Mouse (Mus musculus): ENCODE results near the gene BC035044. TPM values are rescaled to one million over a fixed set of nuclear protein-coding genes. Genes with fewer than 3 reads are reported as not detected.
"Not testable (repeated sequence)": the region's sequence is repeated elsewhere in the genome, so short reads cannot be mapped to it uniquely, and the experiment has no call there.

The BC035044 gene
- polyA plus RNA-seq, 1 experiment: not detected

GRCm38 (mm10) chr6:128802999-128803857 lies 87.7 kb downstream of the BC035044 start:
- Histone ChIP-seq H3K27me3 (ENCODE audit: control insufficient read depth, insufficient read depth, insufficient read length) (no peaks in the 10 kb centered on the region), H3K79me3 (ENCODE audit: low read depth) (no peaks in the 10 kb centered on the region), H3K79me2 (ENCODE audit: control insufficient read depth, insufficient read depth) (no peaks in the 10 kb centered on the region), H3ac (ENCODE audit: control insufficient read depth, insufficient read length, low read depth) (no peak overlapping the region), H3K36me3 (ENCODE audit: control insufficient read depth, insufficient read depth) (no peaks in the 10 kb centered on the region), H3K4me3 (ENCODE audit: insufficient read depth, poor library complexity, severe bottlenecking) (no peak overlapping the region)
- TF ChIP-seq CTCF (IDR thresholded peaks at IDR 0.05; ENCODE audit: control insufficient read depth, insufficient read depth, insufficient read length) (peak; percentile 41), FOSL1 (IDR thresholded peaks at IDR 0.05; ENCODE audit: insufficient read depth, low read length, poor library complexity, severe bottlenecking) (no peak), MAX (IDR thresholded peaks at IDR 0.05) (peak; percentile 35)

DNA sequence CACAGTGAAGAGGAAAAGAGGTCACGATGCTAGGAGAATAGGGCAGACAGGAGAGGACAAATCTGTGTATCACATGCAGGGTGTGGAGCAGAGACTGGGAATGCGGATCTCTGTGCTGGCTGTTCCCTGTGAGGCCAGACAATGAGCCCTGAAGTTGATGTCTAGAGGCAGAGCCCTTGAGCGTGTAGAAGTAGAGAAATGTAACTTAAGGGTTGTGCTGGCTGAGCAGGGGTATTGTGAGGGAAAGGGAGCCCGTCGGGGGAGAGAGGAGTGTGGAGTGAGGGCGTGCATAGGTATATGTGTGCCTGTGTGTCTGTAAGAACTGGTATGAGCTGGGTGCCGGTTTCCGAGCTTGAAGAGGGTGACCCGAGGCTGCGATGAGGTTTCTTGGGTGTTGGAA lies 88.4 kb downstream of the BC035044 start:
- TF ChIP-seq MYOG (IDR thresholded peaks at IDR 0.05; ENCODE audit: control insufficient read depth, extremely low read depth, insufficient read length) (no peak), CEBPB (IDR thresholded peaks at IDR 0.05; ENCODE audit: low read depth) (no peak)
- Histone ChIP-seq H3K79me3 (ENCODE audit: low read depth) (no peaks in the 10 kb centered on the region), H3K79me2 (ENCODE audit: control insufficient read depth, insufficient read depth) (no peaks in the 10 kb centered on the region), H3K4me3 (ENCODE audit: insufficient read depth, poor library complexity, severe bottlenecking) (no peak overlapping the region), H3ac (ENCODE audit: control insufficient read depth, insufficient read length, low read depth) (no peak overlapping the region), H3K27me3 (ENCODE audit: control insufficient read depth, insufficient read depth, insufficient read length) (no peaks in the 10 kb centered on the region), H3K36me3 (ENCODE audit: control insufficient read depth, insufficient read depth) (no peaks in the 10 kb centered on the region)

- not testable (repeated sequence) for H3K4me3 ChIP-seq (ENCODE audit: insufficient read depth, poor library complexity, severe bottlenecking); H3K79me3 ChIP-seq (ENCODE audit: low read depth); H3K27me3 ChIP-seq (ENCODE audit: control insufficient read depth, insufficient read depth, insufficient read length); H3ac ChIP-seq (ENCODE audit: control insufficient read depth, insufficient read length, low read depth); H3K79me2 ChIP-seq (ENCODE audit: control insufficient read depth, insufficient read depth); H3K36me3 ChIP-seq (ENCODE audit: control insufficient read depth, insufficient read depth)
Observed at GRCm38 (mm10) chr6:128800696-128801095, 90.2 kb downstream of the BC035044 start.

GRCm38 (mm10) chr6:128799896-128800270 lies 91.0 kb downstream of the BC035044 start:
- TF ChIP-seq MYOD1 (IDR thresholded peaks at IDR 0.05; ENCODE audit: control insufficient read depth, insufficient read length, low read depth) (no peak), CTCF (IDR thresholded peaks at IDR 0.05; ENCODE audit: control insufficient read depth, insufficient read depth, insufficient read length) (no peak), FOSL1 (IDR thresholded peaks at IDR 0.05; ENCODE audit: insufficient read depth, low read length, poor library complexity, severe bottlenecking) (no peak), MYOG (IDR thresholded peaks at IDR 0.05; ENCODE audit: control insufficient read depth, extremely low read depth, insufficient read length) (no peak), MAX (IDR thresholded peaks at IDR 0.05) (no peak), CEBPB (IDR thresholded peaks at IDR 0.05; ENCODE audit: low read depth) (no peak), USF1 (IDR thresholded peaks at IDR 0.05; ENCODE audit: low read depth) (no peak)
- H3K36me3 ChIP-seq (ENCODE audit: control insufficient read depth, insufficient read depth): no peaks in the 10 kb centered on the region
- H3K79me2 ChIP-seq (ENCODE audit: control insufficient read depth, insufficient read depth): no peaks in the 10 kb centered on the region
- no peak overlapping the region for H3ac ChIP-seq (ENCODE audit: control insufficient read depth, insufficient read length, low read depth)
- no peaks in the 10 kb centered on the region for H3K27me3 ChIP-seq (ENCODE audit: control insufficient read depth, insufficient read depth, insufficient read length)
- H3K79me3 ChIP-seq (ENCODE audit: low read depth): no peaks in the 10 kb centered on the region
- peak overlapping the region; percentile 43 for H3K4me3 ChIP-seq (ENCODE audit: insufficient read depth, poor library complexity, severe bottlenecking)

DNA sequence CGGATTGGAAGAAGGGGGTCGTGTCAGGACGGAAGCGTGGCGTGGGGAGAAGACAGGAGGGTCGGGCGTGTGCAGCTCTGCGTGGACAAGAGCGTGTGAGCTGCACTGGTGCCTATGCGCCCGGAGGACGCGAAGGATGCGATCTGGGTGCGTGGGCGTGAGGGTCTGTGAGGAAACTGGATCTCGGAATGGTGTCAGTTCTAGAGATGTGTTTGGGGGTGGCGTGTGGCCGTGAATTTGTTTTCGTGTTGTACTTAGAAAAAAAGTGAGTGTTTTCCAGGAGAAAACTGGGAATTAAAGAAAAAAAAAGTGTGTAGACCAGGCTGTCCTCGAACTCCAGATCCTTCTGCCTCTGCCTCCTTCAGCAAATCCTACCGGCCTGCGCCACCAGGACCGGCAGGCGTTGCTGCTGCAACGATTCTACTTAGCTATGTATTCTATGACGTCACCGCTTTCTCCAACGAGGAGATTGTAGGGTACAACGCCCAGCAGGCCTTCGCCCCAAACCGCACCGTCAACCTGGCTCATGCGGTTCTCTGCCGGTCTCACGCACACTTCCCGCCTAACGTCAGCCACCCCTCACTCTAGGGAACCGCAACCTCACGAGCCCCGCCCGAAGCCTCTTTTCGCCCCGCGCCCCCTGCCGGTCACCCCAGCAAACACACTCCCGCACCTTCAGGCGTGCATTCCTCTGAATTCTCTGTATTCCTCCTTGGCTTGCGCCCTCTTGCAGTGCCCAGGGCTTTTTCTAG lies 91.6 kb downstream of the BC035044 start:
- not testable (repeated sequence) for H3K27me3 ChIP-seq (ENCODE audit: control insufficient read depth, insufficient read depth, insufficient read length); H3K36me3 ChIP-seq (ENCODE audit: control insufficient read depth, insufficient read depth); H3K79me2 ChIP-seq (ENCODE audit: control insufficient read depth, insufficient read depth); H3K79me3 ChIP-seq (ENCODE audit: low read depth)
- peak; percentile 6 for TF ChIP-seq CTCF (IDR thresholded peaks at IDR 0.05; ENCODE audit: control insufficient read depth, insufficient read depth, insufficient read length)
- Histone ChIP-seq H3K4me3 (ENCODE audit: insufficient read depth, poor library complexity, severe bottlenecking) (peak overlapping the region; percentile 43), H3ac (ENCODE audit: control insufficient read depth, insufficient read length, low read depth) (peak overlapping the region; percentile 91)

Small RNAs within 50 kb of the gene (microRNA-seq; reads per million reads assigned to microRNA genes)
- gene Gm27336 (ENCODE audit: borderline microRNAs expressed): not detected

Other genes with a start within 250 kb of the BC035044 start
- gene Clec2h, start 228.7 kb downstream of the BC035044 start, polyA plus RNA-seq (2012; fragmentation: generic; extraction: Trizol): not detected
- gene Klrb1, start 168.1 kb downstream of the BC035044 start, polyA plus RNA-seq (2012; fragmentation: generic; extraction: Trizol): not detected
- gene Klrb1c, start 101.9 kb downstream of the BC035044 start, polyA plus RNA-seq (2012; fragmentation: generic; extraction: Trizol): not detected
- gene Gm44511, start 64.8 kb downstream of the BC035044 start, polyA plus RNA-seq (2012; fragmentation: generic; extraction: Trizol): not detected
- gene Klrb1b, start 64.8 kb downstream of the BC035044 start, polyA plus RNA-seq (2012; fragmentation: generic; extraction: Trizol): not detected
- not detected for gene Clec2i, start 3.5 kb downstream of the BC035044 start, polyA plus RNA-seq (2012; fragmentation: generic; extraction: Trizol)
- not detected for gene Clec2g, start 43.3 kb upstream of the BC035044 start, polyA plus RNA-seq (2012; fragmentation: generic; extraction: Trizol)
- not detected for gene Klrb1f, start 154.8 kb upstream of the BC035044 start, polyA plus RNA-seq (2012; fragmentation: generic; extraction: Trizol)
- gene Clec2e, start 209.8 kb upstream of the BC035044 start, polyA plus RNA-seq (2012; fragmentation: generic; extraction: Trizol): not detected

All from C2C12 (cell line).